Mouse (Mus musculus) cerebellum, adult 2 months (tissue): Measurements from ENCODE around the gene Rps8. TPM values are rescaled to one million over a fixed set of nuclear protein-coding genes. Genes with fewer than 3 reads are reported as not detected.
A peak's percentile ranks its signal among the peaks of the same experiment; 100 is the strongest.
"Not testable (repeated sequence)": the region's sequence is repeated elsewhere in the genome, so short reads cannot be mapped to it uniquely, and the experiment has no call there.

Experiments
- DNase-seq, 2 experiments: peaks; one replicate each; pipeline ENCODE4 v3.0.0; 2021
- H3K27ac ChIP-seq: fragments of 200-500 bp; 2 replicates; pipeline ENCODE4 v1.5.1; 2012; ENCODE audit warnings: low read length, control low read depth, inconsistent platforms; ENCODE audit not compliant: insufficient read depth
- H3K27me3 ChIP-seq: fragments of 200-500 bp; 2 replicates; pipeline ENCODE4 v1.6.1; 2012; ENCODE audit warnings: inconsistent platforms, mild to moderate bottlenecking, low read length, moderate library complexity; ENCODE audit not compliant: control insufficient read depth, insufficient read depth
- H3K4me1 ChIP-seq: fragments of 200-500 bp; 2 replicates; pipeline ENCODE4 v1.6.1; 2011; ENCODE audit warnings: low read length; ENCODE audit not compliant: control insufficient read depth, insufficient read depth
- H3K4me3 ChIP-seq: fragments of 200-500 bp; replicated peaks from 2 replicates; pipeline ENCODE3; 2011; ENCODE audit warnings: mild to moderate bottlenecking, low read depth, low read length, control low read depth; ENCODE audit not compliant: insufficient read depth
- CTCF ChIP-seq: fragments of 200-500 bp; IDR thresholded peaks from 2 replicates; pipeline ENCODE4 v1.5.1; 2011; ENCODE audit warnings: low read depth, mild to moderate bottlenecking, control low read depth, low read length, moderate library complexity, borderline replicate concordance; ENCODE audit not compliant: insufficient read depth
- POLR2A ChIP-seq: fragments of 200-500 bp; IDR thresholded peaks from 2 replicates; pipeline ENCODE4 v1.6.1; 2011; ENCODE audit warnings: low read length, control low read depth, borderline replicate concordance; ENCODE audit not compliant: insufficient read depth
- WGBS: fragments of 180-500 bp; shearing (Covaris S2); methylation state at CpG from one replicate; pipeline ENCODE4 v1.1.7; 2018; 5-methylcytosine and 5-hydroxymethylcytosine counted together
- polyA plus RNA-seq: library from polyadenylated mRNA; depleted of rRNA; stranded (reverse); fragments of >200 nt; gene quantifications from 2 replicates; pipeline ENCODE4 v1.2.3, GENCODE M21; 2012

Rps8 gene
- polyA plus RNA-seq, 1 experiment = 507 TPM

DNA sequence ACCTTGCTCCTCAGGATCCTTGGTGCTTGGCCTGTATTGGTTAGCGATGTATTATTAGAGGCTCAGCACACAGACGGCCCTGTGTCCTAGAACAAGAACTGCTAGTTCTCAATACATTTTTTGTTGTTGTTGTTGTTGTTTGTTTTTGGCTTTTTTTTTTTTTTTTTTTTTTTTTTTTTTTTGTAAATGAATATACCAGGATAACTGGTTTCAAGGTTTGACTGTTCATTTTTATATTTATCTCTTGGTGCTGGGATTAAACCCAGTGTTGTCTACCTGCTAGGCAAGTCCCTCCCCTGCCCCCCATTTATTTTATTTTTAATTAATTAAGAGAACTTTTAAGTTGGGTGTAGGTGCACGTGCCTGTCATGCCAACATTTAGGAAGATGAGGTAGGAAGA, 32.9 kb upstream of the Rps8 start:
- Histone ChIP-seq H3K4me3 (peak overlapping the region; percentile 2), H3K4me1 (no peaks in the 10 kb centered on the region), H3K27me3 (no peaks in the 10 kb centered on the region), H3K27ac (no peak overlapping the region)
- WGBS = 51% methylated on average over 3 of the region's 3 CpGs
- DNase-seq = no peak
- TF ChIP-seq POLR2A (no peak), CTCF (no peak)

- not testable (repeated sequence) for H3K27me3 ChIP-seq, H3K4me1 ChIP-seq, DNase-seq
- Histone ChIP-seq H3K4me3 (peak overlapping the region; percentile 68), H3K27ac (peak overlapping the region; percentile 29; the same call in 1 of the 2 replicates)
- 12% methylated on average over 9 of the region's 9 CpGs for WGBS
Measured at GRCm38 (mm10) chr4:117182759-117183096, 26.7 kb upstream of the Rps8 start.

- peak; percentile 54; the same call in 1 of the 2 replicates for TF ChIP-seq POLR2A
- no peak for TF ChIP-seq CTCF
- no peaks in the 10 kb centered on the region for H3K27me3 ChIP-seq
- H3K4me1 ChIP-seq = peaks cover 3% of the 10 kb centered on the region; the same call in 1 of the 2 replicates
- peak within 1 kb of the TSS; percentile 29; the same call in 1 of the 2 replicates for H3K27ac ChIP-seq
- peak; percentile 90 to 94 for DNase-seq
- WGBS = under 1% methylated on average over 42 of the region's 42 CpGs
- peak within 1 kb of the TSS; percentile 68 for H3K4me3 ChIP-seq
Measured at GRCm38 (mm10) chr4:117181863-117182758, 26.1 kb upstream of the Rps8 start, which contains the start of gene Kif2c. Kif2c (minus strand) TSS chr4:117182639.

GRCm38 (mm10) chr4:117169936-117170335, 13.9 kb upstream of the Rps8 start:
- WGBS = 94% methylated on average over 5 of the region's 5 CpGs
- Histone ChIP-seq H3K27me3 (no peaks in the 10 kb centered on the region), H3K4me1 (no peaks in the 10 kb centered on the region), H3K4me3 (no peak overlapping the region), H3K27ac (no peak overlapping the region)
- no peak for DNase-seq
- no peak for TF ChIP-seq CTCF
- TF ChIP-seq POLR2A = no peak

- Histone ChIP-seq H3K4me3 (no peak overlapping the region), H3K4me1 (no peaks in the 10 kb centered on the region), H3K27ac (no peak overlapping the region), H3K27me3 (no peaks in the 10 kb centered on the region)
- no peak for TF ChIP-seq CTCF
- no peak for TF ChIP-seq POLR2A
- no peak for DNase-seq
- 71% methylated on average over 4 of the region's 4 CpGs for WGBS
Measured at GRCm38 (mm10) chr4:117161183-117161582, 5.1 kb upstream of the Rps8 start.

- H3K27ac ChIP-seq = no peak overlapping the region
- 77% methylated on average over 10 of the region's 10 CpGs for WGBS
- no peaks in the 10 kb centered on the region for H3K4me1 ChIP-seq
- no peak for TF ChIP-seq POLR2A
- TF ChIP-seq CTCF = no peak
- no peaks in the 10 kb centered on the region for H3K27me3 ChIP-seq
- no peak overlapping the region for H3K4me3 ChIP-seq
- no peak for DNase-seq
Measured at GRCm38 (mm10) chr4:117159666-117160065, 3.6 kb upstream of the Rps8 start.

GRCm38 (mm10) chr4:117156372-117156771, 329 bp upstream of the Rps8 start:
- no peak for DNase-seq
- 28% methylated on average over 6 of the region's 6 CpGs for WGBS
- H3K27me3 ChIP-seq = no peaks in the 10 kb centered on the region
- peak overlapping the region; percentile 87; the same call in 1 of the 2 replicates for H3K27ac ChIP-seq
- TF ChIP-seq CTCF (no peak), POLR2A (no peak)
- no peaks in the 10 kb centered on the region for H3K4me1 ChIP-seq
- H3K4me3 ChIP-seq = peak overlapping the region; percentile 86
